Mouse (Mus musculus): ENCODE measurements around the gene Defb19. TPM values are rescaled to one million over a fixed set of nuclear protein-coding genes. Genes with fewer than 3 reads are reported as not detected.
A peak's percentile ranks its signal among the peaks of the same experiment; 100 is the strongest.

Defb19 gene
- not detected for total RNA-seq (2021)
- long read RNA-seq, experiment 1, result 0 reads
- long read RNA-seq, experiment 2, result 0 reads

- DNase-seq (ENCODE audit: low spot score in 2 of 2), result no peak
Measured at GRCm38 (mm10) chr2:152580107-152580506, at the start of gene Defb19. Gene Defb19 (minus strand): TSS chr2:152580312.

- DNase-seq (ENCODE audit: low spot score in 2 of 2), result no peak
Measured at GRCm38 (mm10) chr2:152629904-152630303, 49.8 kb upstream of the Defb19 start.

GRCm38 (mm10) chr2:152629239-152629638, 49.1 kb upstream of the Defb19 start:
- DNase-seq (ENCODE audit: low spot score in 2 of 2), result no peak

GRCm38 (mm10) chr2:152628066-152628465, 48.0 kb upstream of the Defb19 start:
- DNase-seq (ENCODE audit: low spot score in 2 of 2), result no peak

- DNase-seq (ENCODE audit: low spot score in 2 of 2), result no peak
Measured at GRCm38 (mm10) chr2:152626774-152627591, 46.9 kb upstream of the Defb19 start, which contains the start of gene Rem1. Gene Rem1 (plus strand): TSS chr2:152626951.

- no peak for DNase-seq (ENCODE audit: low spot score in 2 of 2)
Measured at GRCm38 (mm10) chr2:152625256-152625655, 45.1 kb upstream of the Defb19 start.

GRCm38 (mm10) chr2:152624566-152624965, 44.5 kb upstream of the Defb19 start:
- DNase-seq (ENCODE audit: low spot score in 2 of 2), result no peak

- no peak for DNase-seq (ENCODE audit: low spot score in 2 of 2)
Measured at GRCm38 (mm10) chr2:152622953-152623352, 42.8 kb upstream of the Defb19 start, which contains the start of gene Defb25. Gene Defb25 (minus strand): TSS chr2:152623053.

GRCm38 (mm10) chr2:152622151-152622550, 42.0 kb upstream of the Defb19 start:
- no peak for DNase-seq (ENCODE audit: low spot score in 2 of 2)

GRCm38 (mm10) chr2:152620367-152621134, 40.4 kb upstream of the Defb19 start:
- DNase-seq (ENCODE audit: low spot score in 2 of 2), result no peak

GRCm38 (mm10) chr2:152617374-152617773, 37.3 kb upstream of the Defb19 start:
- DNase-seq (ENCODE audit: low spot score in 2 of 2), result no peak

GRCm38 (mm10) chr2:152616470-152616869, 36.4 kb upstream of the Defb19 start:
- DNase-seq (ENCODE audit: low spot score in 2 of 2), result no peak

GRCm38 (mm10) chr2:152615563-152615962, 35.5 kb upstream of the Defb19 start:
- DNase-seq (ENCODE audit: low spot score in 2 of 2), result peak; percentile 53 to 84

- no peak for DNase-seq (ENCODE audit: low spot score in 2 of 2)
Measured at GRCm38 (mm10) chr2:152612193-152612592, 32.1 kb upstream of the Defb19 start.

GRCm38 (mm10) chr2:152608719-152609118, 28.6 kb upstream of the Defb19 start:
- no peak for DNase-seq (ENCODE audit: low spot score in 2 of 2)

- DNase-seq (ENCODE audit: low spot score in 2 of 2), result no peak
Measured at GRCm38 (mm10) chr2:152607746-152608145, 27.6 kb upstream of the Defb19 start.

GRCm38 (mm10) chr2:152604057-152604456, 23.9 kb upstream of the Defb19 start, which contains the start of gene Defb36:
Gene Defb36 (plus strand): TSS chr2:152604327.
- DNase-seq (ENCODE audit: low spot score in 2 of 2), result peak in 1 of 2 experiments; percentile 12

GRCm38 (mm10) chr2:152601275-152601960, 21.3 kb upstream of the Defb19 start:
- DNase-seq (ENCODE audit: low spot score in 2 of 2), result no peak

GRCm38 (mm10) chr2:152600076-152600475, 20.0 kb upstream of the Defb19 start:
- no peak for DNase-seq (ENCODE audit: low spot score in 2 of 2)

- DNase-seq (ENCODE audit: low spot score in 2 of 2), result no peak
Measured at GRCm38 (mm10) chr2:152599299-152599698, 19.2 kb upstream of the Defb19 start, which contains the start of gene Defb45. Gene Defb45 (minus strand): TSS chr2:152599399.

GRCm38 (mm10) chr2:152589021-152589420, 8.9 kb upstream of the Defb19 start:
- no peak for DNase-seq (ENCODE audit: low spot score in 2 of 2)
